ENCODE assay signal across 24 mouse cellular contexts in the genomic region with DNA sequence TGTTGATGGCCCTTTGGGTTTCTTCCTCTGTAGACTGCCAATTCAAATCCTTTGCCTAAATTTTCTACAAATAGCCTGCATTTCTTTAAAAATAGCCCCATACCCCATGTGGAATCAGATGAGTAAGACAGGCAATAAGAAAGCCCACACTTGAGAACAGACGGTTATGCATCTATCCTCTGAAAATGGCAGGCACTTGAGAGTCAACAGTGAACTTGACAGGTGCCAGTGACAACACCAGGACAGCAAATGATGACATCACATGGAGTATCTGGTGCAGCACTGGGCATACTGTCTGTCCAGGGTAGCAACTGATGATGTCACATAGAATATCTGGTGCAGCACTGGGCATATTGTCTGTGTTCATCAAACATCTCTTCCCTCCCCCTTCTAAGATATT.
DNase-seq lines count a peak whose midpoint lies in the region; ATAC-seq lines count a peak whose summit lies in the region.
"Had no signal": no experiment of that assay in that cellular context is flagged by ENCODE, and none has a peak within 500 bp of the region (broad histone marks: within the 10 kb centered on the region; RNA-seq: fewer than 3 reads in every experiment).

No protein-coding gene starts in this region.

- peak; percentile 68 for ATAC-seq in frontal cortex, adult (ENCODE audit: low TSS enrichment)
- ATAC-seq in granulocyte monocyte progenitor cell, adult 5-6 weeks (replicated peaks; ENCODE audit: poor library complexity, severe bottlenecking) = no peak
- ATAC-seq: forebrain, embryonic 16.5 days; hindbrain, postnatal 0 days; inflammation-experienced regulatory T-cells, adult 6 months; intestine, embryonic 16.5 days had no signal

- DNase-seq in frontal cortex, postnatal 10 days (ENCODE audit: low spot score in 2 of 2) = no peak
- DNase-seq in layer of hippocampus, adult 9-11 months = peak; percentile 20
- no peak for DNase-seq in layer of hippocampus, adult 18-20 months (ENCODE audit: low spot score in 2 of 2)
- peak; percentile 48 for DNase-seq in right cerebral cortex, adult 18-20 months
- no peak for DNase-seq in right cerebral cortex, postnatal 25 days
- peak; percentile 60 for DNase-seq in brain, adult 2 months (ENCODE audit: low read depth, low spot score)
- DNase-seq: adrenal gland, adult 2 months; adrenal gland, postnatal 14 days; B cell, adult 2 months; cerebellum, adult 11-12 months; cerebellum, adult 8-10 months; cerebellum, postnatal 10 days; cerebellum, postnatal 36 days; embryo, embryonic 11 days; gastrocnemius, postnatal 25 days; heart, adult 2 months; heart, postnatal 10 days; heart, postnatal 36 days had no signal

Comparison
In these comparisons a context has a peak if more than half of its experiments do, and no peak if none do; other contexts are left out.
1. DNase-seq: peak in layer of hippocampus, adult 9-11 months (single experiment), right cerebral cortex, adult 18-20 months (single experiment) and brain, adult 2 months (single experiment); none in frontal cortex, postnatal 10 days (0 of 2), layer of hippocampus, adult 18-20 months (0 of 2) and right cerebral cortex, postnatal 25 days (single experiment).